Mouse (Mus musculus): ENCODE results near the gene Parp3. TPM values are rescaled to one million over a fixed set of nuclear protein-coding genes. Genes with fewer than 3 reads are reported as not detected.

Parp3 gene
- polyA plus RNA-seq, 1 experiment from 2014 or later: 1.8 TPM

DNA sequence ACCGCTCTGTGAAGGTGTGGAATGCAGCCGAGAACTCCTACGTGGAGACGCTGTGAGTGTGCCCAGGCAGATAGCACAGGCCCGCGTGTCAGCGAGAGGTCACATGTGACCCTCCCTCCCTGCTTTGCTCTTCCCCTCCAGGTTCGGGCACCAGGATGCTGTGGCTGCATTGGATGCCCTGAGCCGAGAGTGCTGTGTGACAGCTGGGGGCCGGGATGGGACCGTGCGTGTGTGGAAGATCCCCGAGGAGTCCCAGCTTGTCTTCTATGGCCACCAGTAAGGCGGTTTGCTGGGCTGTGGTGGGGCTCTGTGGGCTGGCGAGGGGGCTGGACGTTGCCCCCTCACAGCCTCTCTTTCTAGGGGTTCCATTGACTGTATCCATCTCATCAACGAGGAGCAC is 6.9 kb upstream of the Parp3 start:
- H3K4me1 ChIP-seq: peaks cover 1% of the 10 kb centered on the region; the same call in 1 of the 2 replicates
- no peak for ATAC-seq (ENCODE audit: low FRiP score, low read depth)
- WGBS: 94% methylated on average over 17 of the region's 17 CpGs
- no peaks in the 10 kb centered on the region for H3K9me3 ChIP-seq
- no peak overlapping the region for H3K4me3 ChIP-seq
- no peak overlapping the region for H3K27ac ChIP-seq (replicated peaks)
- H3K36me3 ChIP-seq: peaks cover 53% of the 10 kb centered on the region
- no peaks in the 10 kb centered on the region for H3K27me3 ChIP-seq
- no peak overlapping the region for H3K9ac ChIP-seq (replicated peaks)
- no peak overlapping the region for H3K4me2 ChIP-seq (replicated peaks)

- Histone ChIP-seq H3K9ac (replicated peaks) (no peak overlapping the region), H3K4me3 (no peak overlapping the region), H3K9me3 (no peaks in the 10 kb centered on the region), H3K36me3 (peaks cover 53% of the 10 kb centered on the region), H3K4me2 (replicated peaks) (no peak overlapping the region), H3K27me3 (no peaks in the 10 kb centered on the region), H3K27ac (replicated peaks) (no peak overlapping the region), H3K4me1 (peaks cover 6% of the 10 kb centered on the region)
- no peak for ATAC-seq (ENCODE audit: low FRiP score, low read depth)
- 93% methylated on average over 10 of the region's 10 CpGs for WGBS
Observed at GRCm38 (mm10) chr9:106483136-106483535, 6.4 kb upstream of the Parp3 start.

DNA sequence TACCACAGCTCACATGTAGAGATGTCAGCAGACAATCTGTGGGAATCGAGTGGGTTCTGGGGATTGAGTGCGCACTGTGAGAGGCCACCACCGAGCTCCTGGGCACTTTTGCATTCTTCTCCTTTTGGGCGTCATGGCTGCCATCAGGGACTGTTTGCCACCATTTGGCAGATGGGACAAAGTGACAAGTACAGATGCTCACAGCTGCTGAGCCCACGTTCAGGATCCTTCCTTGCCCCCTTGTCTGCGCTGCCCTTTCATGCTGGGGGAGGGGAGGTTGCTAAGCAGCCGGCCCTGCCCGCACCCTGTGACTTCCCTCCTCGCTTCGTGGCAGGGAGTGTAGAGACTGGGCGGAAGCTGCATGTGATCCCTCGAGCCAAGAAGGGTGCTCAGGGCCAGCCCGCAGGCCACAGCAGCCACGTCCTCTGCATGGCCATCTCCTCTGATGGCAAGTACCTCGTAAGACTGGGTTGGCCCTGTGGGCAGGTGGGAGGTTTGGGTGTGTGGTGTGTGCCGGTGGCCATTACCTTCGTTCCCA is 5.9 kb upstream of the Parp3 start:
- Histone ChIP-seq H3K9me3 (no peaks in the 10 kb centered on the region), H3K4me3 (no peak overlapping the region), H3K36me3 (peaks cover 53% of the 10 kb centered on the region), H3K27ac (replicated peaks) (no peak overlapping the region), H3K27me3 (no peaks in the 10 kb centered on the region), H3K4me1 (peaks cover 11% of the 10 kb centered on the region), H3K4me2 (replicated peaks) (no peak overlapping the region), H3K9ac (replicated peaks) (no peak overlapping the region)
- 89% methylated on average over 17 of the region's 17 CpGs for WGBS
- ATAC-seq (ENCODE audit: low FRiP score, low read depth): no peak

DNA sequence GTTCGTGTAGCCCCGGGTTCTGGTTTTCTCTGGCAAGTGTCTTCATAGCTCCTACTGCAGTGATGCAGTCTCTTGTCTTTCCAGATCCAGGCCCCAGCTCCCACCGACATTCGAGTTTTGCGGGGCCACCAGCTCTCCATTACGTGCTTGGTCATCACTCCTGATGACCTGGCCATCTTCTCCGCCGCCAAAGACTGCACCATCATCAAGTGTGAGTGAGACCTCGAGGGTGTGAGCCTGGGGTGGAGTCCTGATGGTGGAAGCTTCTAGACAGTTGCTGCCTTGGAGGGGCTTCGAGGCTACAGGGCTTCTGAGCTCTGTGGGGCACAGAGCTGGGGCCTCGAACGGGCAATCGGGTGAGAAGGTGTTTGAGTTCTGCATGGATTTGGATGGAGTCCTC is 4.9 kb upstream of the Parp3 start:
- H3K4me1 ChIP-seq: peaks cover 14% of the 10 kb centered on the region
- no peak for ATAC-seq (ENCODE audit: low FRiP score, low read depth)
- WGBS: 94% methylated on average over 13 of the region's 13 CpGs
- H3K27me3 ChIP-seq: no peaks in the 10 kb centered on the region
- H3K36me3 ChIP-seq: peaks cover 53% of the 10 kb centered on the region
- H3K27ac ChIP-seq (replicated peaks): no peak overlapping the region
- H3K4me3 ChIP-seq: no peak overlapping the region
- H3K9ac ChIP-seq (replicated peaks): no peak overlapping the region
- no peak overlapping the region for H3K4me2 ChIP-seq (replicated peaks)
- H3K9me3 ChIP-seq: no peaks in the 10 kb centered on the region

- Histone ChIP-seq H3K4me2 (replicated peaks) (no peak overlapping the region), H3K9ac (replicated peaks) (no peak overlapping the region), H3K36me3 (peaks cover 51% of the 10 kb centered on the region), H3K27me3 (no peaks in the 10 kb centered on the region; the same call in 1 of the 2 replicates), H3K27ac (replicated peaks) (no peak overlapping the region), H3K4me3 (no peak overlapping the region), H3K4me1 (peaks cover 20% of the 10 kb centered on the region), H3K9me3 (no peaks in the 10 kb centered on the region)
- ATAC-seq (ENCODE audit: low FRiP score, low read depth): no peak
- 94% methylated on average over 14 of the region's 15 CpGs for WGBS
Observed at GRCm38 (mm10) chr9:106481075-106481474, 4.3 kb upstream of the Parp3 start.

GRCm38 (mm10) chr9:106480541-106480940 is 3.8 kb upstream of the Parp3 start:
- 95% methylated on average over 7 of the region's 7 CpGs for WGBS
- Histone ChIP-seq H3K9me3 (no peaks in the 10 kb centered on the region), H3K9ac (replicated peaks) (no peak overlapping the region), H3K4me2 (replicated peaks) (no peak overlapping the region), H3K27me3 (no peaks in the 10 kb centered on the region; the same call in 1 of the 2 replicates), H3K4me1 (peaks cover 20% of the 10 kb centered on the region), H3K36me3 (peaks cover 46% of the 10 kb centered on the region), H3K27ac (replicated peaks) (no peak overlapping the region), H3K4me3 (no peak overlapping the region)
- ATAC-seq (ENCODE audit: low FRiP score, low read depth): no peak

- peaks cover 22% of the 10 kb centered on the region for H3K36me3 ChIP-seq
- H3K9ac ChIP-seq (replicated peaks): peak overlapping the region; percentile 63
- 86% methylated on average over 9 of the region's 9 CpGs for WGBS
- peak overlapping the region; percentile 99 for H3K4me2 ChIP-seq (replicated peaks)
- peaks cover 33% of the 10 kb centered on the region for H3K4me1 ChIP-seq
- H3K4me3 ChIP-seq: peak overlapping the region; percentile 78
- ATAC-seq (ENCODE audit: low FRiP score, low read depth): no peak
- H3K27me3 ChIP-seq: peaks cover 7% of the 10 kb centered on the region; the same call in 1 of the 2 replicates
- H3K9me3 ChIP-seq: no peaks in the 10 kb centered on the region
- no peak overlapping the region for H3K27ac ChIP-seq (replicated peaks)
Observed at GRCm38 (mm10) chr9:106478101-106478500, 1.4 kb upstream of the Parp3 start.

DNA sequence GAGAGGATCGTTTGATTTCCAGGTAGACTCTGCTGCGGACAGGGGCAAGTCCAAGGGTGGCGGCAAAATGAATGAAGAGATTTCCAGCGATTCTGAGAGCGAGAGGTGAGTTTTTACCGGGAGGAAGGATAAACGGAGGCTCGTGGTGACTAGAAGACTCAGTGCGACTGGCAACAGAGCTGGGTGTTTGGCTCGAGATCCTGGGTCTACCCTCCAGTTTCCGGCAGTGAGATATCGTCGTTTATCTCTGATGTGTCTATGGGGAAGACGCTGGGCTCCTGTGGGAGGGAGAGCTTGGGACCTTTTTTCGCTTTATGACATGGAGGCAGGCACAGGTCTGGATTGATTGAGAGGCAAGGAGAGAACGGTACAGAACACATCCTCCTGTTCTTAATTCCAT is 900 bp upstream of the Parp3 start:
- Histone ChIP-seq H3K4me3 (peak overlapping the region; percentile 78), H3K4me1 (peaks cover 33% of the 10 kb centered on the region), H3K36me3 (peaks cover 17% of the 10 kb centered on the region), H3K27ac (replicated peaks) (no peak overlapping the region), H3K27me3 (peaks cover 10% of the 10 kb centered on the region; the same call in 1 of the 2 replicates), H3K9me3 (no peaks in the 10 kb centered on the region), H3K9ac (replicated peaks) (peak overlapping the region; percentile 63), H3K4me2 (replicated peaks) (peak overlapping the region; percentile 99)
- no peak for ATAC-seq (ENCODE audit: low FRiP score, low read depth)
- 6% methylated on average over 16 of the region's 16 CpGs for WGBS

DNA sequence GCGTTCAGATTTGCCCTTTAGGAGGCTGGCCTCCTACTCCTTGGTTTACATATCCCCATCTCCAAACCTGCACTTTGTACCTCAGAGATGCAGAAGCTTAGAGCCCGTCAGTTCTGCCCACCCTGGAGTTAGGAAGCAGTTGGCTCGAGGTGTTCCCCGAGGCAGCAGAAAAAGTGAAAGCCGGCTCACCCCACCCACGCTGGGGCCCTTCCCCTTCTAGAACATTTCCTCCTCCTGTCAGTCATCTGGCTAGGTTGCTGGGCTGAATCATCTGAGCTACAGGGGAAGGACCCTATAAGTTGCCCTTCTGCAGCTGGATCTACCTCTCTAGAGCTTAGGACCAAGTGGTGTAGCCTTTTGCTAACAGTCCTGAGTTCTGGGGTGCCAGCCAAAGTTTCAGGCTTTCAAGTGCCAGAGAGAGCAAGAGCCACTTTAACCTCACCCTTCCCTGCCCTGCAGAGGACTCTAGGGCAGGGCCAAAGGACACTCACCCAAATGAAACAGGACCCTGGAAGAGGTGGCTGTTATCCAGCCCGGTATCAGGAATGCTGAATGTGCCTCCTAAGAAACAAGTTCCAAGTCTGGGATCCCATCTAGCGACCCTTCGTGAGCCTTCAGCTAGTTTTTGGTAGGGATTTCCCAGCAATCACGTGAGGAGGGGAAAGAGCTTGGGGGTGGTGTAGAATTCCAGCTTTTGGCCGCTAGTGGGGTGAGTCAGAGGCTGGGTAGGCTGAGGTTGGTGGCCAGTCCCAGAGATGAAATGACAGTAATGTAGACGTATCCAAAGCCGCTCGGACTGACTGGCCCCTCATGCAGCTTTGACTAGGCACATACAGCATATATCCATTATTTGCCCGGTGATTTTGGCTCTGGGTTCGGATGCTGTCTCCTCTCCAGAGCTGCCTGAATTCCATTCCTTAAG is 486 bp downstream of the Parp3 start:
- Histone ChIP-seq H3K4me3 (peak overlapping the region; percentile 78; the same call in 1 of the 2 replicates), H3K36me3 (peaks cover 7% of the 10 kb centered on the region), H3K9me3 (no peaks in the 10 kb centered on the region), H3K4me1 (peaks cover 38% of the 10 kb centered on the region), H3K9ac (replicated peaks) (peak overlapping the region; percentile 11; the same call in 1 of the 2 replicates), H3K27me3 (peaks cover 14% of the 10 kb centered on the region; the same call in 1 of the 2 replicates), H3K27ac (replicated peaks) (0 out of 2 replicates have a peak overlapping the region, but pooled peaks have one; percentile 15), H3K4me2 (replicated peaks) (peak overlapping the region; percentile 27)
- ATAC-seq (ENCODE audit: low FRiP score, low read depth): no peak
- WGBS: 38% methylated on average over 16 of the region's 16 CpGs

- ATAC-seq (ENCODE audit: low FRiP score, low read depth): no peak
- H3K4me2 ChIP-seq (replicated peaks): peak within 1 kb of the TSS; percentile 27
- H3K27me3 ChIP-seq: peaks cover 14% of the 10 kb centered on the region; the same call in 1 of the 2 replicates
- peak within 1 kb of the TSS; percentile 78; the same call in 1 of the 2 replicates for H3K4me3 ChIP-seq
- H3K9ac ChIP-seq (replicated peaks): peak within 1 kb of the TSS; percentile 11
- WGBS: 84% methylated on average over 10 of the region's 10 CpGs
- 0 out of 2 replicates have a peak, but pooled peaks cover 1% of the 10 kb centered on the region for H3K36me3 ChIP-seq
- H3K4me1 ChIP-seq: peaks cover 38% of the 10 kb centered on the region
- 0 out of 2 replicates have a peak within 1 kb of the TSS, but pooled peaks have one; percentile 15 for H3K27ac ChIP-seq (replicated peaks)
- no peaks in the 10 kb centered on the region for H3K9me3 ChIP-seq
Observed at GRCm38 (mm10) chr9:106475663-106476001, 1.1 kb downstream of the Parp3 start, which contains the start of gene Rrp9. Gene Rrp9 (plus strand): TSS chr9:106475963.

DNA sequence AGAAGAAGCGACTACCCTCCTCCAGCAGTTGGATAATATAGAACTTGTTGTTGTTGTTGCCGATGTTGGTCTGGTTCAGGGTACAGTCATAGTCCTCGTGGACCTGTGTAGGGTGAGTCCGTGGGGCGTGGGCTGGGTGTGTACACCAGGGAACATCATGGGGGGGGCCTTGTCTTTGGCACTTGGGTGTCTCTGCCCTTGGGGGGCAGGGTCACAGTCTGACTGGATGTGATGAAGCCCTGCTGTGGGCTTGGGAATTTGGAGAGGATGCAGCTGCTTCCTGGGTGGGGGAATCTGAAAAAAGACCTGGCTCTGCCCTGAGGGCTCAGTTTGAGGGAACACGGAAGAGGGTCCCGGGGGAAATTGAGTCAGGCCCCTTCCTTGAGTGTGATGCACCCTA is 1.7 kb downstream of the Parp3 start:
- H3K9ac ChIP-seq (replicated peaks): no peak overlapping the region; the same call in 1 of the 2 replicates
- H3K27ac ChIP-seq (replicated peaks): no peak overlapping the region
- no peaks in the 10 kb centered on the region for H3K36me3 ChIP-seq
- no peak overlapping the region for H3K4me3 ChIP-seq
- no peaks in the 10 kb centered on the region for H3K9me3 ChIP-seq
- H3K4me1 ChIP-seq: peaks cover 38% of the 10 kb centered on the region
- H3K27me3 ChIP-seq: peaks cover 14% of the 10 kb centered on the region; the same call in 1 of the 2 replicates
- no peak overlapping the region for H3K4me2 ChIP-seq (replicated peaks)
- 56% methylated on average over 7 of the region's 7 CpGs for WGBS
- no peak for ATAC-seq (ENCODE audit: low FRiP score, low read depth)

GRCm38 (mm10) chr9:106474456-106474855 is 2.3 kb downstream of the Parp3 start:
- peaks cover 38% of the 10 kb centered on the region for H3K4me1 ChIP-seq
- peaks cover 14% of the 10 kb centered on the region; the same call in 1 of the 2 replicates for H3K27me3 ChIP-seq
- no peaks in the 10 kb centered on the region for H3K9me3 ChIP-seq
- 3% methylated on average over 6 of the region's 6 CpGs for WGBS
- 0 out of 2 replicates have a peak, but pooled peaks have one; percentile 10 for ATAC-seq (ENCODE audit: low FRiP score, low read depth)
- peak overlapping the region; percentile 18; the same call in 1 of the 2 replicates for H3K4me2 ChIP-seq (replicated peaks)
- no peaks in the 10 kb centered on the region for H3K36me3 ChIP-seq
- H3K27ac ChIP-seq (replicated peaks): no peak overlapping the region
- no peak overlapping the region for H3K4me3 ChIP-seq
- no peak overlapping the region; the same call in 1 of the 2 replicates for H3K9ac ChIP-seq (replicated peaks)
